ENCODE assay signal across 8 mouse cellular contexts in genomic region chr8:123213118-123213772, GRCm38 (mm10). TPM values are rescaled to one million over a fixed set of nuclear protein-coding genes. Genes with fewer than 3 reads are reported as not detected.
DNase-seq lines count a peak whose midpoint lies in the region; ATAC-seq and TF ChIP-seq lines count a peak whose summit lies in the region.

No protein-coding gene starts in this region.

- peak overlapping the region; percentile 98 for H3K4me3 ChIP-seq in liver, adult 2 months (ENCODE audit: insufficient read depth, low read depth, low read length)
- peak overlapping the region; percentile 84 for H3K4me3 ChIP-seq in intestine, postnatal 0 days (ENCODE audit: low read depth, low read length)
- H3K4me3 ChIP-seq in neural tube, embryonic 13.5 days = peak overlapping the region; percentile 97

- no peaks in the 10 kb centered on the region for H3K9me3 ChIP-seq in intestine, postnatal 0 days (ENCODE audit: control insufficient read depth)
- H3K9me3 ChIP-seq in neural tube, embryonic 13.5 days = no peaks in the 10 kb centered on the region

- peaks cover 3% of the 10 kb centered on the region; the same call in 1 of the 2 replicates for H3K36me3 ChIP-seq in liver, adult 2 months (ENCODE audit: control insufficient read depth, insufficient read depth, low read length)
- peaks cover 20% of the 10 kb centered on the region for H3K36me3 ChIP-seq in intestine, postnatal 0 days (ENCODE audit: control insufficient read depth, insufficient read depth)
- H3K36me3 ChIP-seq in neural tube, embryonic 13.5 days = peaks cover 24% of the 10 kb centered on the region

- ATAC-seq in erythroid progenitor cell, adult 5-6 weeks (replicated peaks; ENCODE audit: low FRiP score, poor library complexity, severe bottlenecking) = peak; percentile 37; the same call in 1 of the 2 replicates
- ATAC-seq in intestine, postnatal 0 days = no peak; the same call in 1 of the 2 replicates
- peak; percentile 30; the same call in 1 of the 2 replicates for ATAC-seq in neural tube, embryonic 13.5 days (ENCODE audit: low read depth)

- DNase-seq in liver, adult 2 months (ENCODE audit: extremely low read depth, low read depth, low spot score) = no peak
- no peak for DNase-seq in liver
- no peak for DNase-seq in retina, postnatal 1 day
- no peak for DNase-seq in embryo, embryonic 11 days
- DNase-seq in left cerebral cortex, postnatal 14 days (ENCODE audit: low spot score in 2 of 2) = no peak

- WGBS in liver, adult 2 months = 28% methylated on average over 22 of the region's 22 CpGs
- WGBS in intestine, postnatal 0 days = 20% methylated on average over 22 of the region's 22 CpGs
- WGBS in neural tube, embryonic 13.5 days = 22% methylated on average over 22 of the region's 22 CpGs

- no peaks in the 10 kb centered on the region for H3K27me3 ChIP-seq in liver, adult 2 months (ENCODE audit: control insufficient read depth, insufficient read depth, low read length)
- H3K27me3 ChIP-seq in intestine, postnatal 0 days (replicated peaks; ENCODE audit: control insufficient read depth, insufficient read depth, low read length) = no peaks in the 10 kb centered on the region
- H3K27me3 ChIP-seq in neural tube, embryonic 13.5 days = no peaks in the 10 kb centered on the region

- peak overlapping the region; percentile 9; the same call in 1 of the 2 replicates for H3K27ac ChIP-seq in liver, adult 2 months (replicated peaks; ENCODE audit: insufficient read depth, low read depth, low read length)
- H3K27ac ChIP-seq in intestine, postnatal 0 days (ENCODE audit: low read depth, low read length) = no peak overlapping the region
- peak overlapping the region; percentile 69 for H3K27ac ChIP-seq in neural tube, embryonic 13.5 days (replicated peaks)

- no peak for TF ChIP-seq CTCF in liver, adult 2 months (IDR thresholded peaks at IDR 0.05; ENCODE audit: low read depth, low read length)
- TF ChIP-seq CTCF in intestine, postnatal 0 days (IDR thresholded peaks at IDR 0.05; ENCODE audit: low read depth) = no peak

- H3K4me2 ChIP-seq in intestine, postnatal 0 days (replicated peaks; ENCODE audit: low read depth) = peak overlapping the region; percentile 85
- H3K4me2 ChIP-seq in neural tube, embryonic 13.5 days = peak overlapping the region; percentile 92

- peaks cover 5% of the 10 kb centered on the region; the same call in 1 of the 2 replicates for H3K4me1 ChIP-seq in liver, adult 2 months (ENCODE audit: control insufficient read depth, insufficient read depth, low read length)
- no peaks in the 10 kb centered on the region; the same call in 1 of the 2 replicates for H3K4me1 ChIP-seq in intestine, postnatal 0 days (replicated peaks; ENCODE audit: control insufficient read depth, insufficient read depth, low read length)
- peaks cover 26% of the 10 kb centered on the region for H3K4me1 ChIP-seq in neural tube, embryonic 13.5 days (replicated peaks)

- intact Hi-C loops in left cerebral cortex, postnatal 14 days (cut with DNase I) = no loop called here

- TF ChIP-seq POLR2A in liver, adult 2 months (IDR thresholded peaks at IDR 0.05; ENCODE audit: extremely low read depth, insufficient read depth, low read length) = no peak

- peaks cover 6% of the 10 kb centered on the region; the same call in 1 of the 2 replicates for H3K79me2 ChIP-seq in liver, adult 2 months (ENCODE audit: control insufficient read depth, insufficient read depth, low read length)

- peak overlapping the region; percentile 53 for H3K9ac ChIP-seq in liver, adult 2 months (ENCODE audit: low read depth, low read length)
- peak overlapping the region; percentile 50 for H3K9ac ChIP-seq in intestine, postnatal 0 days (ENCODE audit: low read depth, low read length)
- peak overlapping the region; percentile 99 for H3K9ac ChIP-seq in neural tube, embryonic 13.5 days

RNA-seq across cellular contexts. Expression of gene Spata33, which starts 0.6 kb away (rescaled TPM):
- 0.28 and 0.34 TPM in 2 replicates for total RNA-seq in liver, adult 2 months (2014; rRNA removed)
- 0.13 and 0.61 TPM in 2 replicates for polyA plus RNA-seq in liver, adult 2 months (2012; rRNA removed)
- total RNA-seq in erythroid progenitor cell, adult 5-6 weeks (2015; ENCODE audit: low replicate concordance) = not detected in 2 replicates
- total RNA-seq in erythroid progenitor cell, adult 5-6 weeks (2017; ENCODE audit: low replicate concordance) = 0.26 and 2.3 TPM in 2 replicates
- polyA plus RNA-seq in intestine, postnatal 0 days (2015; fragmentation: Nextera tagmentation; extraction: Ambion mirVana) = 0.55 and 1.2 TPM in 2 replicates
- polyA plus RNA-seq in neural tube, embryonic 13.5 days (2015; fragmentation: Nextera tagmentation; extraction: Ambion mirVana) = 7.6 and 7.7 TPM in 2 replicates
- 10 to 100 TPM in 1 of 2 experiments, 1 to 10 TPM in 1; 7.1 to 10.2 TPM for total RNA-seq in left cerebral cortex, postnatal 14 days (2021)

RNA-seq across cellular contexts. Expression of gene Chmp1a, which starts 0.7 kb away (rescaled TPM):
- 51.5 and 58.5 TPM in 2 replicates for total RNA-seq in liver, adult 2 months (2014; rRNA removed)
- 67.1 and 67.7 TPM in 2 replicates for polyA plus RNA-seq in liver, adult 2 months (2012; rRNA removed)
- 20.1 and 49.0 TPM in 2 replicates for total RNA-seq in erythroid progenitor cell, adult 5-6 weeks (2015; ENCODE audit: low replicate concordance)
- 19.7 and 25.7 TPM in 2 replicates for total RNA-seq in erythroid progenitor cell, adult 5-6 weeks (2017; ENCODE audit: low replicate concordance)
- polyA plus RNA-seq in intestine, postnatal 0 days (2015; fragmentation: Nextera tagmentation; extraction: Ambion mirVana) = 203 TPM in 2 replicates
- 164 and 175 TPM in 2 replicates for polyA plus RNA-seq in neural tube, embryonic 13.5 days (2015; fragmentation: Nextera tagmentation; extraction: Ambion mirVana)
- 100 to 1,000 TPM in 1 of 2 experiments, 10 to 100 TPM in 1; 99.0 to 108 TPM for total RNA-seq in left cerebral cortex, postnatal 14 days (2021)

RNA-seq across cellular contexts. Expression of gene Cdk10, which starts 11.4 kb away (rescaled TPM):
- 16.9 and 18.2 TPM in 2 replicates for total RNA-seq in liver, adult 2 months (2014; rRNA removed)
- polyA plus RNA-seq in liver, adult 2 months (2012; rRNA removed) = 29.8 and 45.1 TPM in 2 replicates
- total RNA-seq in erythroid progenitor cell, adult 5-6 weeks (2015; ENCODE audit: low replicate concordance) = 3.2 and 9.2 TPM in 2 replicates
- total RNA-seq in erythroid progenitor cell, adult 5-6 weeks (2017; ENCODE audit: low replicate concordance) = 5.3 and 9.1 TPM in 2 replicates
- 11.8 and 14.0 TPM in 2 replicates for polyA plus RNA-seq in intestine, postnatal 0 days (2015; fragmentation: Nextera tagmentation; extraction: Ambion mirVana)
- polyA plus RNA-seq in neural tube, embryonic 13.5 days (2015; fragmentation: Nextera tagmentation; extraction: Ambion mirVana) = 37.2 and 42.4 TPM in 2 replicates
- total RNA-seq in left cerebral cortex, postnatal 14 days (2021) = 10 to 100 TPM; 71.2 to 75.6 TPM

RNA-seq across cellular contexts. Expression of gene Spata2l, which starts 22.8 kb away (rescaled TPM):
- 16.8 and 18.1 TPM in 2 replicates for total RNA-seq in liver, adult 2 months (2014; rRNA removed)
- polyA plus RNA-seq in liver, adult 2 months (2012; rRNA removed) = 27.3 and 41.2 TPM in 2 replicates
- 0.42 and 0.72 TPM in 2 replicates for total RNA-seq in erythroid progenitor cell, adult 5-6 weeks (2015; ENCODE audit: low replicate concordance)
- total RNA-seq in erythroid progenitor cell, adult 5-6 weeks (2017; ENCODE audit: low replicate concordance) = 1.7 TPM in 1 of 2 replicates, not detected in the other
- polyA plus RNA-seq in intestine, postnatal 0 days (2015; fragmentation: Nextera tagmentation; extraction: Ambion mirVana) = 5.0 TPM in 2 replicates
- polyA plus RNA-seq in neural tube, embryonic 13.5 days (2015; fragmentation: Nextera tagmentation; extraction: Ambion mirVana) = 4.4 and 4.8 TPM in 2 replicates
- 100 to 1,000 TPM; 125 to 142 TPM for total RNA-seq in left cerebral cortex, postnatal 14 days (2021)

RNA-seq across cellular contexts. Expression of gene Dpep1, which starts 27.2 kb away (rescaled TPM):
- 0.55 and 0.74 TPM in 2 replicates for total RNA-seq in liver, adult 2 months (2014; rRNA removed)
- polyA plus RNA-seq in liver, adult 2 months (2012; rRNA removed) = 0.45 and 1.8 TPM in 2 replicates
- 0.84 and 2.2 TPM in 2 replicates for total RNA-seq in erythroid progenitor cell, adult 5-6 weeks (2015; ENCODE audit: low replicate concordance)
- 0.39 TPM in 1 of 2 replicates, not detected in the other for total RNA-seq in erythroid progenitor cell, adult 5-6 weeks (2017; ENCODE audit: low replicate concordance)
- 30.8 and 32.7 TPM in 2 replicates for polyA plus RNA-seq in intestine, postnatal 0 days (2015; fragmentation: Nextera tagmentation; extraction: Ambion mirVana)
- polyA plus RNA-seq in neural tube, embryonic 13.5 days (2015; fragmentation: Nextera tagmentation; extraction: Ambion mirVana) = 0.08 and 0.19 TPM in 2 replicates
- not detected for total RNA-seq in left cerebral cortex, postnatal 14 days (2021)
